Mouse (Mus musculus) ovary, postnatal 36 days (tissue): ENCODE data around the gene Slc39a2.

Experiments used
- DNase-seq: peaks from one replicate; pipeline ENCODE4 v3.0.0; 2022; ENCODE audit warnings: low spot score, mixed read lengths

Gene Slc39a2

DNA sequence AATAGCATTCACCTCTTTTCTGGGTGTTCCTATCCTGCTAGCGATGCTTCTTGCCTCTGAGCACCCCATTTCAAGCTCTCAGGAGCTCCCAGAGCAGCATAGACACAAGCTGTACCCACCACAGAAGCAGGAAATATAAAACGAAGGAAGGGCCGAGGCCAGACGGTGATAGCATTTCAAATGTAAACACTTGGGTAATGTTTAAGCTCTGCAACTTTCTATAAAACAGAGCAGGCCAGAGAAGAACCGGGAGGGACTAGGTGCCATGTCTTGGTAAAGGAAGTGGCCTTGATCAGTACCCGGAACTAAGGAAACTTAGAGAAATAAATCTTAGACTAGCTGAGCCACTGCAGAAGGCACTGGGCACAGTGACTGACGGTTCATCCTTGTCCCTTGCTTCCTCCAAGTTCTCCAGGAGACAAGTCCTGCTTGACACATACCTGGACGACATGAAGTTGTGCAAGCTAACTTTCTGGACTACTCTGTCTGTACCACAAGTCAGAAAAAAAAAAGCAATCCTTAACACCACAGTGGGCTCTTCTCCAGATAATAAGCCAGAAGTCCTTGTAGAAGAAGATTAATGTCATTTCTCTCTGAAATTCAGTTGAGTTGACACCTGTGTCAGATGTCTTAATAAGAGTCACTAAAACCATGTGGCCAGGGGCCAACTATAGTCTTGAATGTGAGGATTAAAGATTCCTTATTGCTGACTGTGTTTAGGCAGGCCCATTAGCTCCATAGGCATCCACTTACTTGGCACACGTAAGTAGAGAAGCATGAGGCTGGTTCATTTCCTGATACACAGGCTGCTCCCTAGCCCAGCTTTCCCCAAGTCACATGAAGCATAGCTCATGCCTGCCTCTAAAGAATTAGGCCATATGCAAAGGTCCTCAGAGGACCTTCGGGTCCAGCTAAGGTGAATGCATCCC is 39.7 kb downstream of the Slc39a2 start:
- DNase-seq, result no peak

GRCm38 (mm10) chr14:51939005-51939404 is 46.3 kb downstream of the Slc39a2 start:
- DNase-seq, result no peak

- no peak for DNase-seq
Measured at GRCm38 (mm10) chr14:51940944-51941560, 48.4 kb downstream of the Slc39a2 start.

DNA sequence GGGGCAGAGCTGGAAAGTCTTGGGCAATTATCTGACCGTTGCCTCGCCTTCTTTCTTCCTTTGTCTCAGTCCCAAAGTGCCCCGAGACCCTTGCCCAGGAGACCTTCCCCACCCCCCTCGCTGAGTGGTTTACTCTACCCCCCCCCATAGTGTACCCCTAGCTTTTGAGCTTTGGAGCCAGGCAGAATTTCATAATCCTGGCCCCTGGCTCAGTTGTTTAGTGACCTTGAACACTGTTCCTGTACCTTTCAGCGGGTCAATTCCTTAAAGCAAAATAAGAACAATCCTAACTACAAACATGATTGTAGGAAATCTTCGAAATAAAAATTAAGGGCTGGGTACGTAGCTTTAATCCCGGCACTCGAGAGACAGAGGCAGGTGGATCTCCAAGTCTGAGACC is 48.9 kb downstream of the Slc39a2 start:
- no peak for DNase-seq

- no peak for DNase-seq
Measured at GRCm38 (mm10) chr14:51942236-51942635, 49.5 kb downstream of the Slc39a2 start.

- no peak for DNase-seq
Measured at GRCm38 (mm10) chr14:51943336-51943735, 50.6 kb downstream of the Slc39a2 start.
